Mouse (Mus musculus): ENCODE results near the gene Reln.

Gene Reln

GRCm38 (mm10) chr5:22307072-22307471 is 37.4 kb downstream of the Reln start:
- no peak for DNase-seq

- no peak for DNase-seq
Observed at GRCm38 (mm10) chr5:22303709-22304108, 40.8 kb downstream of the Reln start.

- DNase-seq = no peak
Observed at GRCm38 (mm10) chr5:22302309-22302708, 42.2 kb downstream of the Reln start.

GRCm38 (mm10) chr5:22300788-22301187 is 43.7 kb downstream of the Reln start:
- no peak for DNase-seq

GRCm38 (mm10) chr5:22300046-22300445 is 44.5 kb downstream of the Reln start:
- no peak for DNase-seq

- no peak for DNase-seq
Observed at GRCm38 (mm10) chr5:22295161-22295560, 49.3 kb downstream of the Reln start.

GRCm38 (mm10) chr5:22291409-22291808 is 53.1 kb downstream of the Reln start:
- no peak for DNase-seq

GRCm38 (mm10) chr5:22285396-22285795 is 59.1 kb downstream of the Reln start:
- DNase-seq = no peak

- no peak for DNase-seq
Observed at GRCm38 (mm10) chr5:22282141-22282665, 62.3 kb downstream of the Reln start.

- DNase-seq = no peak
Observed at GRCm38 (mm10) chr5:22280534-22281164, 63.9 kb downstream of the Reln start.

GRCm38 (mm10) chr5:22279201-22279600 is 65.3 kb downstream of the Reln start:
- no peak for DNase-seq

- no peak for DNase-seq
Observed at GRCm38 (mm10) chr5:22274134-22274533, 70.4 kb downstream of the Reln start.

- no peak for DNase-seq
Observed at GRCm38 (mm10) chr5:22266489-22267301, 77.8 kb downstream of the Reln start.

GRCm38 (mm10) chr5:22262351-22262765 is 82.1 kb downstream of the Reln start:
- DNase-seq = no peak

GRCm38 (mm10) chr5:22255346-22255745 is 89.2 kb downstream of the Reln start:
- no peak for DNase-seq

GRCm38 (mm10) chr5:22253910-22254309 is 90.6 kb downstream of the Reln start:
- no peak for DNase-seq

- DNase-seq = no peak
Observed at GRCm38 (mm10) chr5:22253318-22253717, 91.2 kb downstream of the Reln start.

GRCm38 (mm10) chr5:22247850-22248249 is 96.7 kb downstream of the Reln start:
- DNase-seq = no peak

GRCm38 (mm10) chr5:22245056-22245455 is 99.4 kb downstream of the Reln start:
- no peak for DNase-seq

GRCm38 (mm10) chr5:22243538-22243937 is 101.0 kb downstream of the Reln start:
- no peak for DNase-seq

GRCm38 (mm10) chr5:22241560-22241959 is 102.9 kb downstream of the Reln start:
- DNase-seq = no peak

- DNase-seq = no peak
Observed at GRCm38 (mm10) chr5:22236801-22237200, 107.7 kb downstream of the Reln start.

GRCm38 (mm10) chr5:22224515-22224914 is 120.0 kb downstream of the Reln start:
- no peak for DNase-seq

GRCm38 (mm10) chr5:22223940-22224339 is 120.6 kb downstream of the Reln start:
- DNase-seq = no peak
